Mouse (Mus musculus) liver, embryonic 14.5 days (tissue): ENCODE measurements at regions not wholly inside any gene's neighbourhood (a gene's known extent, or its start where the extent isn't known, plus 50 kb on each side); places are given as distances from the start of the nearest gene placed in this dataset.

Experiments used
- ATAC-seq: fragments of 200-750 bp; cut with Nextera tagmentation; 2 replicates; pipeline ENCODE4 v1.8.0; 2017; ENCODE audit warnings: moderate number of reproducible peaks, mild to moderate bottlenecking, moderate library complexity; ENCODE audit not compliant: insufficient read depth
- DNase-seq, 3 experiments: peaks; one replicate each; pipeline ENCODE4 v3.0.0-alpha.2; 2012 to 2013; ENCODE audit warnings: low read depth in 3 of 3, low spot score in 3 of 3
- H3K27ac ChIP-seq: fragments of 300-500 bp; sonication (generic); 2 replicates; pipeline ENCODE4 v1.5.1; 2014; ENCODE audit warnings: moderate library complexity, mild to moderate bottlenecking, control low read depth, inconsistent platforms
- H3K27me3 ChIP-seq: fragments of 300-500 bp; sonication (generic); 2 replicates; pipeline ENCODE4 v1.6.1; 2014; ENCODE audit warnings: mild to moderate bottlenecking, low read length, moderate library complexity; ENCODE audit not compliant: control insufficient read depth, insufficient read depth
- H3K36me3 ChIP-seq: fragments of 300-500 bp; sonication (generic); replicated peaks from 2 replicates; pipeline ENCODE4 v1.6.1; 2014; ENCODE audit warnings: low read depth; ENCODE audit not compliant: control insufficient read depth, insufficient read depth
- H3K4me1 ChIP-seq, 2 experiments: fragments of 200-500 bp in 1 of 2; fragments of 300-500 bp in 1 of 2; sonication (generic) in 1 of 2; replicated peaks; 2 replicates each; pipeline ENCODE4 v1.6.1; 2012 to 2014; ENCODE audit warnings: antibody characterized with exemption in 1 of 2, inconsistent platforms in 1 of 2, low read length in 1 of 2; ENCODE audit not compliant: control insufficient read depth in 2 of 2, insufficient read depth in 2 of 2
- H3K4me2 ChIP-seq: fragments of 300-500 bp; sonication (generic); 2 replicates; pipeline ENCODE4 v1.6.1; 2014; ENCODE audit warnings: low read depth, mild to moderate bottlenecking, control low read depth, moderate library complexity
- H3K4me3 ChIP-seq, 2 experiments: fragments of 200-500 bp in 1 of 2; fragments of 300-500 bp in 1 of 2; sonication (generic) in 1 of 2; 2 replicates each; pipeline ENCODE4 v1.5.1; 2012 to 2014; ENCODE audit warnings: low read depth in 2 of 2, low read length in 2 of 2, mild to moderate bottlenecking in 2 of 2, control low read depth in 1 of 2, inconsistent platforms in 1 of 2, moderate library complexity in 1 of 2; ENCODE audit not compliant: insufficient read depth in 1 of 2
- H3K9ac ChIP-seq: fragments of 300-500 bp; sonication (generic); replicated peaks from 2 replicates; pipeline ENCODE4 v1.6.1; 2014; ENCODE audit warnings: mild to moderate bottlenecking, control low read depth, moderate library complexity
- H3K9me3 ChIP-seq: fragments of 300-500 bp; sonication (generic); 2 replicates; pipeline ENCODE4 v1.6.1; 2016; ENCODE audit warnings: low read length, mixed read lengths; ENCODE audit not compliant: control insufficient read depth
- CTCF ChIP-seq: IDR thresholded peaks from 2 replicates; pipeline ENCODE4 v1.5.1; 2016; ENCODE audit warnings: antibody characterized with exemption, low read depth, control low read depth
- EP300 ChIP-seq: IDR thresholded peaks from 2 replicates; pipeline ENCODE4 v1.6.1; 2016; ENCODE audit warnings: antibody characterized with exemption, low read depth
- WGBS: fragments of 180-500 bp; shearing (Covaris S2); extraction: QIAGEN DNeasy Blood & Tissue Kit; methylation state at CpG from one replicate; pipeline ENCODE4 v1.1.7; 2014; ENCODE audit not compliant: insufficient replicate concordance; 5-methylcytosine and 5-hydroxymethylcytosine counted together

- Histone ChIP-seq H3K9me3 (no peaks in the 10 kb centered on the region), H3K4me1 (peaks cover 0 to 6% of the 10 kb centered on the region in 2 experiments; a peak in 2 of 4 replicates), H3K4me3 (no peak overlapping the region), H3K36me3 (no peaks in the 10 kb centered on the region), H3K9ac (no peak overlapping the region), H3K4me2 (no peak overlapping the region), H3K27ac (no peak overlapping the region), H3K27me3 (no peaks in the 10 kb centered on the region)
- ATAC-seq (0 out of 2 replicates have a peak, but pooled peaks have one; percentile 35), DNase-seq (no peak)
- no peak for TF ChIP-seq CTCF
- no peak for TF ChIP-seq EP300
These were observed 225.3 kb upstream of the Gadl1 start for GRCm38 (mm10) chr9:115683951-115684350.

- H3K4me1 ChIP-seq, result no peaks in the 10 kb centered on the region; a peak in 1 of 4 replicates
- DNase-seq (no peak), ATAC-seq (no peak)
- H3K4me3 ChIP-seq, result no peak overlapping the region
- H3K9ac ChIP-seq, result no peak overlapping the region
- no peaks in the 10 kb centered on the region for H3K27me3 ChIP-seq
- H3K9me3 ChIP-seq, result no peaks in the 10 kb centered on the region
- TF ChIP-seq CTCF, result no peak
- no peak for TF ChIP-seq EP300
- H3K36me3 ChIP-seq, result no peaks in the 10 kb centered on the region
- H3K4me2 ChIP-seq, result no peak overlapping the region
- H3K27ac ChIP-seq, result no peak overlapping the region
- WGBS, result 65% methylated on average over 5 of the region's 5 CpGs
These were observed 222.7 kb upstream of the Gadl1 start for GRCm38 (mm10) chr9:115686605-115687004.

GRCm38 (mm10) chr9:115692837-115693236, 216.4 kb upstream of the Gadl1 start:
- TF ChIP-seq CTCF, result no peak
- TF ChIP-seq EP300, result no peak
- no peak overlapping the region for H3K27ac ChIP-seq

GRCm38 (mm10) chr9:115703791-115704190, 205.5 kb upstream of the Gadl1 start:
- no peaks in the 10 kb centered on the region for H3K36me3 ChIP-seq
- H3K9ac ChIP-seq, result no peak overlapping the region
- TF ChIP-seq EP300 (no peak), CTCF (no peak)
- no peak overlapping the region for H3K27ac ChIP-seq
- no peak overlapping the region for H3K4me2 ChIP-seq
- H3K27me3 ChIP-seq, result no peaks in the 10 kb centered on the region
- 69% methylated on average over 7 of the region's 7 CpGs for WGBS
- H3K9me3 ChIP-seq, result no peaks in the 10 kb centered on the region
- peaks cover 0 to 7% of the 10 kb centered on the region in 2 experiments; a peak in 2 of 4 replicates for H3K4me1 ChIP-seq
- no peak overlapping the region for H3K4me3 ChIP-seq
- no peak for ATAC-seq
- no peak for DNase-seq

More at GRCm38 (mm10) chr9:115692837-115693236, 216.4 kb upstream of the Gadl1 start:
- 41% methylated on average over 2 of the region's 2 CpGs for WGBS
- Histone ChIP-seq H3K36me3 (no peaks in the 10 kb centered on the region), H3K9me3 (no peaks in the 10 kb centered on the region), H3K4me1 (no peaks in the 10 kb centered on the region), H3K4me2 (no peak overlapping the region), H3K4me3 (no peak overlapping the region), H3K9ac (no peak overlapping the region), H3K27me3 (no peaks in the 10 kb centered on the region)
- ATAC-seq, result no peak
- no peak for DNase-seq

- Histone ChIP-seq H3K36me3 (no peaks in the 10 kb centered on the region), H3K27me3 (no peaks in the 10 kb centered on the region), H3K9ac (no peak overlapping the region), H3K27ac (no peak overlapping the region), H3K4me1 (peaks cover 0 to 11% of the 10 kb centered on the region in 2 experiments; a peak in 2 of 4 replicates), H3K4me3 (no peak overlapping the region), H3K4me2 (no peak overlapping the region), H3K9me3 (no peaks in the 10 kb centered on the region)
- DNase-seq, result peak in 1 of 3 experiments; percentile 10
- 31% methylated on average over 9 of the region's 9 CpGs for WGBS
- ATAC-seq, result no peak
- peak; percentile 77 for TF ChIP-seq CTCF
- no peak for TF ChIP-seq EP300
These were observed 205.0 kb upstream of the Gadl1 start for GRCm38 (mm10) chr9:115704249-115704648.
